Mouse (Mus musculus) cerebellum, adult 11-12 months (tissue): ENCODE measurements around the gene Ado.

ENCODE experiments used
- DNase-seq: peaks from one replicate; pipeline ENCODE4 v3.0.0; 2022

Ado gene

GRCm38 (mm10) chr10:67548877-67549731 lies at the start of gene Ado:
TSS of gene Ado (minus strand) at chr10:67548955.
- DNase-seq: peak; percentile 96

- no peak for DNase-seq
Measured at GRCm38 (mm10) chr10:67595278-67595677, 46.5 kb upstream of the Ado start.

DNA sequence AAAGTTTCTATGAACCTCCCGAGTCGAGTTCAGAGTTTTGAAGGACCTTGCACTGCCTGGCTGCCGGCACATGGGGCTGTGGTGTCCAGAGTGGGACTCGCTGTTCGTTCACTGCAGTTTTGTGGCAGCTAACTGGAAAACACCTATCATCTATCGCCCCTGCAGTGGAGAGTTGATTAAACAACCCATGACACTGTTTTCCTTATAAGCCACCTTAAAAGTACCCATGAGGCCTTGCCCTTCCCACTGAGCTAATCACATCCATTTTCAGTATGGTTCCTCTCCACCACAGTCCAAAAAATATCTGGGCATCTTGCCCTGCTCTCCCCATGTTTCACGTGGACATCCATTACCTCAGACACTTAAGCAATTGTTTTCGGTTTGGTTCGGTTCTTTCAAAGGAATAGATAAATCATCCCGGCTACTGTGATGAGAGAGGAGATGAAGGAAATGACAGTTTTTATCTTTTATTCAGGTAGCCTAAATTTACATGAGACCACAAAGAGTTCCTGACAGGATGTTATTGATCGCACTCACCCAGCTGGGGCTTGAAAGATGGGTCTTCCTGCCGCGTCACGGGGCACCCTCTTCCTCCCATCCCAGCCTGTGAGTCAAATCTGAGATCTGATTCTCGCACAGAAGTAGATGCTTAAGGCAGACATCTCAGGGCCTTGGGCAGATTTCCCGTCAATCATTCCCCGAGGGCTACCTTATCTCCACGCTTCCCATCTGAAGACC lies 37.3 kb upstream of the Ado start:
- DNase-seq: no peak

DNA sequence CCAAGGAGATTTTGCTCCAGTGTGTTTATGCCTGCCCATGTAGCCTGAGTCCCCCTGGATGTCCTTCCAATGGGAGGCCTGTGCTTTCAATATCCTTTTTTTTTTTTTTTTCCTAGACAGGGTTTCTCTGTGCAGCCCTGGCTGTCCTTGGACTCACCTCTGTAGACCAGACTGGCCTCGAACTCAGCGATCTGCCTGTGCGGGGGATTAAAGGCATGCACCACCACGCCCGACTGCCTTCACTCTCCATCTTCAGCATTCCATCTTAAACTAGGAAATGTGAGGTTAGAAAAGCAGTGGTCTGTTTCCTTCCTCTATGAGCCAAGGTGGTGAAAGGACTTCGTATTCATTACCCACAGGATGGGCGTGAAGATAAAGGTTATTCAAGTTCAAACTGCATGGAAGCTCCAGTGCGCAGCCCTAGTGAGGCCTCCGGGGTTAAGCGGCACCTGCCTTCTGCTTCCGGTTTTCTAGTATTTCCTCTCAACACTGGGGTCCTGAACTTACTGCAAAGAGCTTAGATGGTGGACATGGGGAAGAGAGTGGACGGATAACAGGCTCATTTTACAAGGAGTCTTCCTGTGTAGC lies 33.0 kb upstream of the Ado start:
- no peak for DNase-seq

DNA sequence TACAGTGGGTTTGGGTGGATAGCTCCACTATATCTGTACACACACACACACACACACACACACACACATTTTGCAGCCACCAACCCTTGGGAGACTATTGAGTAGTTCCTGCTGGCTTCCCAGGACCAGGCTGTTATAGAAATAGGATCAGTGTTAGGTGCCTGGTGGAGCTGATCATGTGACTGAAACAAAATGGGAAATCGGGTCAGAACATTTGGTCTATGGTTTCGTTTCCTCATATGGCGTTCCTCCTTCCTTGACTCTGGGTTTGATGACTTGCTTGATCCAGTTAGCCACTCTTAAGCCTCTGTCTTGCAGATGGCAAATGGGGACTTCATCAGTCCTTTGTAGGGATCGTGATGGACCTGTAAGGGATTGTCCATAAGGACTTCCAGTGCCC lies 31.1 kb upstream of the Ado start:
- DNase-seq: no peak

GRCm38 (mm10) chr10:67573310-67573709 lies 24.6 kb upstream of the Ado start:
- no peak for DNase-seq

GRCm38 (mm10) chr10:67571443-67571842 lies 22.7 kb upstream of the Ado start:
- no peak for DNase-seq

GRCm38 (mm10) chr10:67569539-67569938 lies 20.8 kb upstream of the Ado start:
- DNase-seq: no peak

- no peak for DNase-seq
Measured at GRCm38 (mm10) chr10:67566104-67566503, 17.3 kb upstream of the Ado start.

- no peak for DNase-seq
Measured at GRCm38 (mm10) chr10:67564509-67564908, 15.8 kb upstream of the Ado start.

GRCm38 (mm10) chr10:67561185-67561584 lies 12.4 kb upstream of the Ado start:
- DNase-seq: no peak

DNA sequence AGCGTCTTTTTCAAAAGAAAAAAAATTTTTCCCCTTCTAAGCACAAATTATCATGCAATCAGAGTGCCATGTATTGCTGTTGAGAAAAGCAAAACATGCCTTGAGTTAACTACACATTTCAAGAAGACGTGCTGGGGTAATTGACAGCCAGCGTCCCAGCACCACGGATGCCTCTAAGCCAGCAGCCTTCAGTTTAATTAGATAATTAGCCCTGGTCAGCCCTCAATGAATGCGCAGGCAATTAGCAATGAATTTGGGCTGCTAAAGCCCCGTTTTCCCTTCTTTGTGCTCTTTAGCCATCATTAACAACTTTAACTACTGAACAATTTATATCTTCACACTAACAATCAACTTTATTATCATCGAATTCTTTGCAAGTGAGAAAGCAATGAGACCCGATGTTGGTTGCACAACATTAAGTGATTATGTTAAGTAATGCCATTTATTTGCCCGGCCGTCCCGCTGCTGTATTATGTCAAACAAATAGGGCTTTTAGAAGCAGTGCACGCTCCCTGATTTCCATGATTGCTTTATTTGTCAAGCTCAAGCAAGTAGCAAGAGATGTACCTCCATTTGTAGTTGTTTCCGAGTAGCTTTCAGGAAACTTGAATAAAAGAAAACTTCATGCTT lies 11.1 kb upstream of the Ado start:
- no peak for DNase-seq

- DNase-seq: no peak
Measured at GRCm38 (mm10) chr10:67558053-67558452, 9.3 kb upstream of the Ado start.

- DNase-seq: no peak
Measured at GRCm38 (mm10) chr10:67548261-67548854, 397 bp downstream of the Ado start.

GRCm38 (mm10) chr10:67547850-67548260 lies 900 bp downstream of the Ado start:
- DNase-seq: no peak

GRCm38 (mm10) chr10:67540591-67540990 lies 8.2 kb downstream of the Ado start:
- no peak for DNase-seq

- DNase-seq: no peak
Measured at GRCm38 (mm10) chr10:67539401-67539730, 9.4 kb downstream of the Ado start.

- DNase-seq: peak; percentile 21
Measured at GRCm38 (mm10) chr10:67538585-67539400, 10.0 kb downstream of the Ado start.

DNA sequence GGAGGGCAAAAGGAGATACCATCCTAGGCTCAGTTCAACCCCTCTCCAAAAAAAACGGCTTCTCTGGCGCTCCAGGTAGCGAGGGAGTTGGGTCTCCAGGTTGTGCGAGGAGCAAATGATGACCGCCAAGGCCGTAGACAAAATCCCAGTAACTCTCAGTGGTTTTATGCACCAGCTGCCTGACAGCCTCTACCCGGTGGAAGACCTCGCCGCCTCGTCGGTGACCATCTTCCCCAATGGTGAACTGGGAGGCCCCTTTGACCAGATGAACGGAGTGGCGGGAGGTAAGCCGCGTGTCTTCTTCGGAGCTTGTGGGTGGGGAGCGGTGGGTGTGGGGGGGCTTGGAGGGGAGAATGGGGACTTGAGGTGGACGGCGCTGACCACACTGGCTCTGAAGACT lies 10.6 kb downstream of the Ado start:
- DNase-seq: peak; percentile 21

GRCm38 (mm10) chr10:67537151-67537994 lies 11.4 kb downstream of the Ado start:
- DNase-seq: peak; percentile 83

DNA sequence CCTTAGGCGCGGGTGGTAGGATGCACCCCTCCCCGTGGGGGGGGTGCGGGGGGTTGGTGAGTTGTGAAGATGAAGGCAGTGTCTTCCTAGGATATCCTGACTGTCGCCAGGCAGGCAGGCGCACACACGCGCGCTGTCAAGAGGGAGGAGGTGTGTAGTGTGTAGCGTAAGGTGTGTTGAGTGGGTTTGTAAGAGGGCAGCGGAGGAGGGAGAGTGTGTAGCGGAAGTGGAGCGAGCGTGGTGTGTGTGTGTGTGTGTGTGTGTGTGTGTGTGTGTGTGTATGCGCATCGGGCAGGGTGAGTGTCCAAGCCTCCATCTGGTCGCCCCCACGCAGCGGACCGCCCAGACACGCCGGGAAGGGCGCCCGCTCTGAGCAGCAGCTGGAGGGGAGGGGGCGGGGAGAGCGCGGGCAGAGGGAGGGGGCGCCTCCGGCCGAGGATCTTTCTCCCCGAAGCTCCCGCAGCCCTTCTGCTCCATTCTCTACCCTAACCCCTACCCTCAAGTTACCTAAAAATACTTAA lies 12.1 kb downstream of the Ado start:
- DNase-seq: peak; percentile 46
